In genomic region chr6:146697767-146698166, GRCm38 (mm10) we compare ENCODE assay signal across 15 mouse cellular contexts.
"Had no signal": no experiment of that assay in that cellular context is flagged by ENCODE, and none has a peak within 500 bp of the region (broad histone marks: within the 10 kb centered on the region; RNA-seq: fewer than 3 reads in every experiment).

No protein-coding gene starts in this region.

- DNase-seq: kidney, adult 9 months; kidney, postnatal 36 days; left cerebral cortex, postnatal 4 days; lung, adult 18-20 months; retina, postnatal 1 day; right cerebral cortex, postnatal 4 days; spleen, adult 18-20 months; thymus, adult 2 months; thymus, postnatal 25 days had no signal

- H3K4me3 ChIP-seq: layer of hippocampus, adult 2 months; limb, embryonic 13.5 days; midbrain, embryonic 15.5 days; neural tube, embryonic 12.5 days had no signal

- H3K27ac ChIP-seq: kidney, postnatal 0 days; layer of hippocampus, adult 2 months; limb, embryonic 13.5 days; liver, embryonic 14.5 days; midbrain, embryonic 15.5 days; neural tube, embryonic 12.5 days had no signal

- H3K36me3 ChIP-seq: limb, embryonic 13.5 days; midbrain, embryonic 15.5 days; neural tube, embryonic 12.5 days had no signal

- H3K27me3 ChIP-seq: limb, embryonic 13.5 days; midbrain, embryonic 15.5 days; neural tube, embryonic 12.5 days had no signal

- H3K9me3 ChIP-seq: midbrain, embryonic 15.5 days had no signal

- H3K4me1 ChIP-seq: midbrain, embryonic 15.5 days; neural tube, embryonic 12.5 days had no signal
